Mouse (Mus musculus) small intestine, adult 2 months (tissue): Measurements from ENCODE around the gene Rsph14. TPM values are rescaled to one million over a fixed set of nuclear protein-coding genes. Genes with fewer than 3 reads are reported as not detected.

Experiments
- H3K27ac ChIP-seq: fragments of 200-500 bp; 2 replicates; pipeline ENCODE4 v1.5.1; 2012; ENCODE audit warnings: low read depth, low read length, control low read depth, inconsistent platforms; ENCODE audit not compliant: insufficient read depth
- H3K27me3 ChIP-seq: fragments of 200-500 bp; 2 replicates; pipeline ENCODE4 v1.6.1; 2012; ENCODE audit warnings: mild to moderate bottlenecking, moderate library complexity, low read length, inconsistent platforms; ENCODE audit not compliant: control insufficient read depth, insufficient read depth
- H3K36me3 ChIP-seq: fragments of 200-500 bp; 2 replicates; pipeline ENCODE4 v1.6.1; 2012; ENCODE audit warnings: mild to moderate bottlenecking, low read length, control low read depth, inconsistent platforms; ENCODE audit not compliant: control insufficient read depth, insufficient read depth
- H3K4me1 ChIP-seq: fragments of 200-500 bp; 2 replicates; pipeline ENCODE4 v1.6.1; 2012; ENCODE audit warnings: low read length, inconsistent platforms, mixed read lengths; ENCODE audit not compliant: control insufficient read depth, insufficient read depth, insufficient read length
- H3K4me3 ChIP-seq: fragments of 200-500 bp; 2 replicates; pipeline ENCODE4 v1.5.1; 2012; ENCODE audit warnings: low read depth, mild to moderate bottlenecking, control low read depth, inconsistent platforms, low read length, moderate library complexity
- CTCF ChIP-seq: fragments of 200-500 bp; IDR thresholded peaks from 2 replicates; pipeline ENCODE4 v1.5.1; 2012; ENCODE audit warnings: low read depth, mild to moderate bottlenecking, control low read depth, inconsistent platforms, low read length, moderate library complexity, mixed read lengths; ENCODE audit not compliant: insufficient replicate concordance, insufficient read length; ENCODE audit errors: extremely low read depth
- POLR2A ChIP-seq: fragments of 200-500 bp; IDR thresholded peaks from 2 replicates; pipeline ENCODE4 v1.6.1; 2012; ENCODE audit warnings: low read depth, mild to moderate bottlenecking, control low read depth, inconsistent platforms, low read length, moderate library complexity
- WGBS: fragments of 180-500 bp; shearing (Covaris S2); methylation state at CpG from one replicate; pipeline ENCODE4 v1.1.7; 2018; 5-methylcytosine and 5-hydroxymethylcytosine counted together
- polyA plus RNA-seq: library from polyadenylated mRNA; depleted of rRNA; stranded (reverse); fragments of >200 nt; gene quantifications from 2 replicates; pipeline ENCODE4 v1.2.3, GENCODE M21; 2012

The Rsph14 gene
- polyA plus RNA-seq, 1 experiment: not detected

- 0 out of 2 replicates have a peak, but pooled peaks cover 3% of the 10 kb centered on the region for H3K4me1 ChIP-seq
These were observed 99.9 kb downstream of the Rsph14 start for GRCm38 (mm10) chr10:74932487-74932886.

GRCm38 (mm10) chr10:74931631-74932030 lies 100.8 kb downstream of the Rsph14 start:
- no peaks in the 10 kb centered on the region for H3K36me3 ChIP-seq
- TF ChIP-seq POLR2A (no peak), CTCF (no peak)
- H3K27me3 ChIP-seq: no peaks in the 10 kb centered on the region
- 75% methylated on average over 6 of the region's 6 CpGs for WGBS
- H3K27ac ChIP-seq: no peak overlapping the region
- H3K4me1 ChIP-seq: 0 out of 2 replicates have a peak, but pooled peaks cover 3% of the 10 kb centered on the region
- no peak overlapping the region for H3K4me3 ChIP-seq

More at GRCm38 (mm10) chr10:74932487-74932886, 99.9 kb downstream of the Rsph14 start:
- Histone ChIP-seq H3K36me3 (no peaks in the 10 kb centered on the region), H3K27ac (no peak overlapping the region), H3K4me3 (no peak overlapping the region), H3K27me3 (no peaks in the 10 kb centered on the region)
- WGBS: 70% methylated on average over 6 of the region's 6 CpGs
- TF ChIP-seq CTCF: no peak
- no peak for TF ChIP-seq POLR2A

- no peak overlapping the region for H3K27ac ChIP-seq
- 70% methylated on average over 3 of the region's 3 CpGs for WGBS
- no peak for TF ChIP-seq CTCF
- no peak for TF ChIP-seq POLR2A
- H3K4me1 ChIP-seq: peaks cover 4% of the 10 kb centered on the region; the same call in 1 of the 2 replicates
- no peaks in the 10 kb centered on the region for H3K27me3 ChIP-seq
- H3K4me3 ChIP-seq: no peak overlapping the region
- no peaks in the 10 kb centered on the region for H3K36me3 ChIP-seq
These were observed 101.8 kb downstream of the Rsph14 start for GRCm38 (mm10) chr10:74930541-74930940.

GRCm38 (mm10) chr10:74929578-74929977 lies 102.8 kb downstream of the Rsph14 start:
- peak; percentile 15; the same call in 1 of the 2 replicates for TF ChIP-seq CTCF
- TF ChIP-seq POLR2A: no peak
- 51% methylated on average over 6 of the region's 6 CpGs for WGBS

GRCm38 (mm10) chr10:74928276-74928675 lies 104.1 kb downstream of the Rsph14 start:
- no peak overlapping the region for H3K27ac ChIP-seq
- H3K27me3 ChIP-seq: no peaks in the 10 kb centered on the region
- H3K36me3 ChIP-seq: no peaks in the 10 kb centered on the region
- H3K4me3 ChIP-seq: no peak overlapping the region
- H3K4me1 ChIP-seq: peaks cover 4% of the 10 kb centered on the region; the same call in 1 of the 2 replicates
- WGBS: 80% methylated on average over 7 of the region's 7 CpGs
- no peak for TF ChIP-seq POLR2A
- no peak for TF ChIP-seq CTCF

More at GRCm38 (mm10) chr10:74929578-74929977, 102.8 kb downstream of the Rsph14 start:
- no peak overlapping the region for H3K4me3 ChIP-seq
- H3K27ac ChIP-seq: no peak overlapping the region
- peaks cover 4% of the 10 kb centered on the region; the same call in 1 of the 2 replicates for H3K4me1 ChIP-seq
- no peaks in the 10 kb centered on the region for H3K36me3 ChIP-seq
- no peaks in the 10 kb centered on the region for H3K27me3 ChIP-seq

GRCm38 (mm10) chr10:74925324-74925723 lies 107.1 kb downstream of the Rsph14 start:
- TF ChIP-seq CTCF (peak; percentile 21; the same call in 1 of the 2 replicates), POLR2A (no peak)
- WGBS: 9% methylated on average over 21 of the region's 21 CpGs
- Histone ChIP-seq H3K27me3 (no peaks in the 10 kb centered on the region), H3K36me3 (no peaks in the 10 kb centered on the region), H3K27ac (no peak overlapping the region), H3K4me3 (no peak overlapping the region), H3K4me1 (peaks cover 4% of the 10 kb centered on the region; the same call in 1 of the 2 replicates)

GRCm38 (mm10) chr10:74924274-74924673 lies 108.1 kb downstream of the Rsph14 start:
- Histone ChIP-seq H3K36me3 (no peaks in the 10 kb centered on the region), H3K4me3 (no peak overlapping the region), H3K4me1 (peaks cover 4% of the 10 kb centered on the region; the same call in 1 of the 2 replicates), H3K27ac (no peak overlapping the region), H3K27me3 (no peaks in the 10 kb centered on the region)
- TF ChIP-seq POLR2A (no peak), CTCF (no peak)
- 85% methylated on average over 14 of the region's 14 CpGs for WGBS
